Mouse (Mus musculus) brain, embryonic 14.5 days (tissue): ENCODE results near the gene Gbf1.

Experiments used
- CTCF ChIP-seq: fragments of 200-500 bp; IDR thresholded peaks from 2 replicates; pipeline ENCODE4 v1.5.1; 2012; ENCODE audit warnings: inconsistent platforms, mild to moderate bottlenecking, moderate library complexity, borderline replicate concordance; ENCODE audit not compliant: insufficient read depth, insufficient read length; ENCODE audit errors: extremely low read depth
- POLR2A ChIP-seq: fragments of 200-500 bp; IDR thresholded peaks from 2 replicates; pipeline ENCODE4 v1.6.1; 2012; ENCODE audit warnings: mild to moderate bottlenecking, inconsistent platforms, borderline replicate concordance; ENCODE audit not compliant: poor library complexity, insufficient read depth, insufficient read length, severe bottlenecking; ENCODE audit errors: extremely low read depth

- TF ChIP-seq POLR2A (no peak), CTCF (no peak)
Observed at GRCm38 (mm10) chr19:46110781-46111180, 41.5 kb upstream of the Gbf1 start.
